Mouse (Mus musculus) limb, embryonic 13.5 days (tissue): Measurements from ENCODE around the gene Zyg11a. TPM values are rescaled to one million over a fixed set of nuclear protein-coding genes. Genes with fewer than 3 reads are reported as not detected.
A peak's percentile ranks its signal among the peaks of the same experiment; 100 is the strongest.
"Not testable (repeated sequence)": the region's sequence is repeated elsewhere in the genome, so short reads cannot be mapped to it uniquely, and the experiment has no call there.

Experiments
- ATAC-seq: fragments of 200-750 bp; cut with Nextera tagmentation; 2 replicates; pipeline ENCODE4 v1.8.0; 2017; ENCODE audit warnings: low read depth, moderate number of reproducible peaks, moderate TSS enrichment; ENCODE audit not compliant: low FRiP score
- H3K27ac ChIP-seq: fragments of 300-500 bp; sonication (generic); 2 replicates; pipeline ENCODE4 v1.5.1; 2015; ENCODE audit warnings: inconsistent platforms, mild to moderate bottlenecking, moderate library complexity
- H3K27me3 ChIP-seq: fragments of 300-500 bp; sonication (generic); 2 replicates; pipeline ENCODE4 v1.6.1; 2015; ENCODE audit warnings: mild to moderate bottlenecking, inconsistent platforms
- H3K36me3 ChIP-seq: fragments of 300-500 bp; sonication (generic); 2 replicates; pipeline ENCODE4 v1.6.1; 2015; ENCODE audit warnings: inconsistent platforms, mild to moderate bottlenecking, moderate library complexity
- H3K4me1 ChIP-seq: fragments of 300-500 bp; sonication (generic); 2 replicates; pipeline ENCODE4 v1.6.1; 2015; ENCODE audit warnings: inconsistent platforms
- H3K4me2 ChIP-seq: fragments of 300-500 bp; sonication (generic); replicated peaks from 2 replicates; pipeline ENCODE4 v1.6.1; 2015; ENCODE audit warnings: inconsistent platforms, mild to moderate bottlenecking, moderate library complexity
- H3K4me3 ChIP-seq: fragments of 300-500 bp; sonication (generic); 2 replicates; pipeline ENCODE4 v1.5.1; 2015; ENCODE audit warnings: moderate library complexity, mild to moderate bottlenecking, inconsistent platforms
- H3K9ac ChIP-seq: fragments of 300-500 bp; sonication (generic); 2 replicates; pipeline ENCODE4 v1.6.1; 2015; ENCODE audit warnings: mild to moderate bottlenecking, inconsistent platforms
- H3K9me3 ChIP-seq: fragments of 300-500 bp; sonication (generic); 2 replicates; pipeline ENCODE4 v1.6.1; 2016; ENCODE audit warnings: inconsistent platforms
- WGBS: fragments of 180-500 bp; shearing (Covaris S2); methylation state at CpG from one replicate; pipeline ENCODE4 v1.1.7; 2015; 5-methylcytosine and 5-hydroxymethylcytosine counted together
- polyA plus RNA-seq: library from polyadenylated mRNA; unstranded; fragments of >200 nt; fragmentation: Nextera tagmentation; extraction: Ambion mirVana; gene quantifications from 2 replicates; pipeline ENCODE4 v1.2.1, GENCODE M21; 2015

The Zyg11a gene
- polyA plus RNA-seq, 1 experiment from 2014 or later, result 0.18 TPM

DNA sequence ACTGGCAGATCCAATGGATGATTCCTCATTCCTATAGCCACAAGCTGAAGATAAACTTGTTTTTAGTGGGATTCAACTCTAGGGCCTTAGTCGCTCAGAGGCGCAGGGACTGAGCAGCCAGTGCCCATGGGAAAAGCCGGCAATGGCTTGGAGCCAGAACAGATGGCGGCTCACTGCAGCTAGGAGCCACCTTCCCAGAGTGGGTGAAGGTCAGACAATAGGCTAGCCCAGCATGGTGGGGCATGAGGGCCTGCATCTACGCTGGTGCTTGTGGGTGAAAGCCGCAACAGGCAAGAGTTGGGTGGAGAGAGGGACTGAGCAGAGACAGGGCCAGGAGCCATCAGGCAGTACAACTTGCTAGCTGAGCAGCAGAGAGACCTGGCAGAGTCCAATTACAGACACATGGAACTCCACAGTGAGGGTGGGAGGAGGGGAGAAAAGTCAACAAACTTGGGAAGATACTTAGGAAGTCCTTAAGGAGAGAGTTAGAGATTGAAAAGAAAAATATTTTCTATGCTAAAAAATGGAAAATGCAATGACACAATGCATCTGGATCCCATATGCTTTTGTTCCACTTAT, 21.5 kb downstream of the Zyg11a start:
- no peaks in the 10 kb centered on the region for H3K27me3 ChIP-seq
- H3K9ac ChIP-seq, result no peak overlapping the region
- H3K4me1 ChIP-seq, result peaks cover 5% of the 10 kb centered on the region
- 68% methylated on average over 6 of the region's 6 CpGs for WGBS
- H3K36me3 ChIP-seq, result no peaks in the 10 kb centered on the region
- H3K4me3 ChIP-seq, result no peak overlapping the region
- H3K4me2 ChIP-seq, result no peak overlapping the region
- no peaks in the 10 kb centered on the region for H3K9me3 ChIP-seq
- no peak overlapping the region for H3K27ac ChIP-seq
- no peak for ATAC-seq

DNA sequence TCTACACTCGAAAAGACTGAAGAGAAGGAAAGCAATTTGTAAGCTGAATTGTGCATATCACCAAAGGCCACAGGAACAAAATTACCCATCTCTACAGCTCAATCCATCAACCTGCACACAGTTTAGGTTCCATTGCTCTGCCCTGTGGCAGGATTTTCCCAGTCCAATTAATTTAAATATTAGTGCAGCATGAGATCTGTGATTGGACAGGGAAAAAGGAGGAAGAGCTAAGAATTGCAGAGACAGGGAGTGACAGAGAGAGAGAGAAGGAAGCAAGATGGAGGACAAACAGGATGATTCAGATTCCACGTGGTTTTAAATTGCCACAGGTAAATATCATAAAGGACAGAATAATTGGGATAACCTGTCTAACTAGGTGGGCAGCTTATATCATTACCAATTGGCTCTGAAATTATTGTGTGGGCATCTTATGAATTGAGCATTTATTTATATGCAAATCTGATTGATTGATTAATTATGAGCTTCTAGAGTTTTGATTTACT, 25.0 kb downstream of the Zyg11a start:
- Histone ChIP-seq H3K4me2 (no peak overlapping the region), H3K27ac (no peak overlapping the region), H3K9ac (no peak overlapping the region), H3K9me3 (no peaks in the 10 kb centered on the region), H3K36me3 (no peaks in the 10 kb centered on the region), H3K4me1 (peaks cover 5% of the 10 kb centered on the region), H3K27me3 (no peaks in the 10 kb centered on the region), H3K4me3 (no peak overlapping the region)
- 70% methylated on average over 2 of the region's 2 CpGs for WGBS
- no peak for ATAC-seq

DNA sequence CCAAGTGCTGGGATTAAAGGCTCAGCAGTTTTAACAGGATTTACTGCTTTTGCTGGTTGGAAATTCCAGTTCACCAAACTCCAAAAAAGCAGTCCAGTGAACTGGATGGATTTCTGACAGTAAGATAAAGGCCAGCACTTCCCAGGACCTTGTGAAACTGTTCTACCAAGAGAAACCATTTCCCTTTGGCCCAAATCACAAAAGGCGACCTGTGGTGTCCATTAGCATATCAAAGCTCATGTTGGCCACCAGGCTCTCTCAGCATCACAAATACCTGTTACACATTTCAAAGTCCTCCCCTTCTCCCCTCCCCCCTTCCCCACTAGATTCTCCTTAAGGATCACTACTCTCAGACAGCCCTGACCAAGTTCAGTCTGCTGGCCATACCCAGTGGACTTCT, 35.6 kb downstream of the Zyg11a start:
- no peaks in the 10 kb centered on the region for H3K4me1 ChIP-seq
- no peak overlapping the region for H3K4me3 ChIP-seq
- ATAC-seq, result no peak
- H3K27ac ChIP-seq, result no peak overlapping the region
- no peaks in the 10 kb centered on the region for H3K27me3 ChIP-seq
- no peaks in the 10 kb centered on the region for H3K9me3 ChIP-seq
- peaks cover 21% of the 10 kb centered on the region for H3K36me3 ChIP-seq
- no peak overlapping the region for H3K4me2 ChIP-seq
- no peak overlapping the region for H3K9ac ChIP-seq
- 48% methylated on average over 1 of the region's 1 CpGs for WGBS

DNA sequence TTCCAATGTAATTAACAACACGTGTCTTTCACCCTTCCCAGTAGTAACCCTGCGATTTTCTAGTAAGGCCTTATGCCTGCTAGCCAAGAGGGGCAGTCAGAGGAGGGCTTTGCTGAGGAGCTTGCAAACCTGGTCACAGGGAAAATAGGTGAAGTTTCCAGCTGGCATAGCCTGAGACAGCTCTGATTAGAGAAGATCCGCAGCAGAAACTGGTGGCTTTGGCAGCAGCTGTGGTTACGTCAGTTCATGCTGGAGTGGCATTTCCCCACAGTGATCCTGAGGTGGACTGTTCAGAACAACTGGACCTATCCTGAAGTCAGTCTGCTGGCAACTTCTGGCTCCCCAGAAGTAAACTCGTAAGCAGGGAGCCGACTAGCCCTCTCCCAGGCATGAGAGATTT, 49.8 kb downstream of the Zyg11a start:
- Histone ChIP-seq H3K27ac (no peak overlapping the region), H3K9me3 (no peaks in the 10 kb centered on the region), H3K27me3 (no peaks in the 10 kb centered on the region), H3K4me1 (peaks cover 4% of the 10 kb centered on the region; the same call in 1 of the 2 replicates), H3K4me3 (no peak overlapping the region), H3K4me2 (no peak overlapping the region), H3K9ac (no peak overlapping the region), H3K36me3 (peaks cover 17% of the 10 kb centered on the region)
- ATAC-seq, result no peak
- 66% methylated on average over 6 of the region's 6 CpGs for WGBS

DNA sequence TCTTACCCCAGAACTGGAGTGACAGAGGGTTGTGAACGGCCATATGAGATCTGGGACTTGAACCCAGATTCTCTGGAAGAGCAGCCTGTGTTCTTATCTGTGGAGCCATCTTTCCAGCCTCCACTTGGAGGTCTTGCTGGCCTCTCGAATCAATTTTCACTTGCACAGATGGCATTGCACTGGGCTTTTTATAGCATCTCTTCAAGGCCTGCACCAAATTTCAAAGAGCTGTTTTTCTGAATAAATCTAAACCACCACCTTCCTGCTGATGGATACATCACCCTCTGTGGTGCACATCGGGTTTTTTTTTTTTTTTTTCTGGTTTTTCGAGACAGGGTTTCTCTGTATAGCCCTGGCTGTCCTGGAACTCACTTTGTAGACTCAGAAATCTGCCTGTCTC, 51.0 kb downstream of the Zyg11a start:
- Histone ChIP-seq H3K27ac (no peak overlapping the region), H3K9me3 (no peaks in the 10 kb centered on the region), H3K36me3 (peaks cover 13% of the 10 kb centered on the region), H3K4me1 (peaks cover 4% of the 10 kb centered on the region; the same call in 1 of the 2 replicates), H3K9ac (no peak overlapping the region), H3K4me3 (no peak overlapping the region), H3K4me2 (no peak overlapping the region), H3K27me3 (no peaks in the 10 kb centered on the region)
- WGBS, result 80% methylated on average over 4 of the region's 4 CpGs
- ATAC-seq, result no peak

DNA sequence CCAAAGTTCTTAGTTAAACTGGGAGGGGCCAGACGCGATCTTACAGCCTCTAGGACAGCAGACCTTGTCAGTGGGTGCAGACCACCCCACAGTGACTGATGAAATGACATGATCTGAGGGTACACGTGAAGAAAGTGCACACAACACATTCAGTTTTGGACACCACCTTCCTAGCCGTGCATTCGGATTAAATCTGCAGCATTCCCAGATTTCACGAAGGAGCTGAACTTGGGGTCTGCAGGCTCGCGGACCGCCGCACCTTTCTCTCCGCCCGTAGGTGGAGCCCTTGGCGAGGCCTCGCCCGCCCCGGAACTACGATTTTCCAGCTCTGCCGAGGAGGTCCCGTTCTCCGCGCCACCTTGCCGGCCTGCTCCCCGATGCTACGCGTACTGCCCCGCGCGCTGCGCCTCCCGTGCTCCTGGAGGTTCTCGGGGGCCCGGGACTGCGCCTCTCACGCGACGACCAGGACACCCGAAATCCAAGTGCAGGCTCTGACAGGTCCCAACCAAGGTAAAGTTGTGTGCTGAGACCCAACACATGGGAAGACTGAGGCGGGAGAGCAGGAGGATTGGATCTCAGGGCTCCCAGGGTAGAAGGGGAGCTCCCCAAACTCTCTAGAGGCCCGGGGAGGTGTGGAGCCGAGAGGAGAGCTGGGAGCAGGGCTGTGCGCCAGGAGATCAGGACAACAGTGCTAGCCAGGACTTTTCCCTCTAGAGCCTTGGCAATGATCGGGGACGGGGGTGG, 52.5 kb downstream of the Zyg11a start, which contains the start of gene Echdc2:
Gene Echdc2 (plus strand): TSS at position 286 of the 744 bp plus-strand sequence.
- ATAC-seq, result peak; percentile 64; the same call in 1 of the 2 replicates
- no peak within 1 kb of the TSS for H3K27ac ChIP-seq
- peaks cover 7% of the 10 kb centered on the region; the same call in 1 of the 2 replicates for H3K36me3 ChIP-seq
- H3K4me1 ChIP-seq, result peaks cover 4% of the 10 kb centered on the region; the same call in 1 of the 2 replicates
- WGBS, result under 1% methylated on average over 43 of the region's 43 CpGs
- peak within 1 kb of the TSS; percentile 84 for H3K4me2 ChIP-seq
- H3K27me3 ChIP-seq, result no peaks in the 10 kb centered on the region
- H3K9me3 ChIP-seq, result no peaks in the 10 kb centered on the region
- peak within 1 kb of the TSS; percentile 60 for H3K4me3 ChIP-seq
- peak within 1 kb of the TSS; percentile 76 for H3K9ac ChIP-seq

DNA sequence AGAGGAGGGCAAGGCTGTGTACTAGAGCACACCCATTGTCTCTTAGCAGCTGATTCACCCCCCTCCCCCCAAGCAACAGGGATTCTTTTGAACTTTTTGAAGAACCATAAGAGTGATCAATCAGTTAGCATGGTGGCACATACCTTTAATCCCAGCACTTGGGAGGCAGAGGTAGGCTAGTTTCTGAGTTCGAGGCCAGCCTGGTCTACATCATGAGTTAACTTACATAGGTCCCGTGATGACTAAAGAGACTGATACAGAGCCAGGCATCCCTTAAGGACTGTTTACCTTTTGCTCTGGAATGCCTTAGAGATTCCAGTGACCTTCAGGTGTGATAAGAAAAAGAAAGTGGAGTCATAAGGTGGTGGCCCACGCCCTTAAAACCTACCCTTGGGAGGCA, 54.6 kb downstream of the Zyg11a start:
- Histone ChIP-seq H3K36me3 (no peaks in the 10 kb centered on the region), H3K4me1 (peaks cover 4% of the 10 kb centered on the region; the same call in 1 of the 2 replicates), H3K4me2 (no peak overlapping the region), H3K27me3 (no peaks in the 10 kb centered on the region), H3K9ac (no peak overlapping the region), H3K4me3 (no peak overlapping the region), H3K9me3 (no peaks in the 10 kb centered on the region), H3K27ac (no peak overlapping the region)
- WGBS, result 85% methylated on average over 3 of the region's 3 CpGs
- ATAC-seq, result no peak

DNA sequence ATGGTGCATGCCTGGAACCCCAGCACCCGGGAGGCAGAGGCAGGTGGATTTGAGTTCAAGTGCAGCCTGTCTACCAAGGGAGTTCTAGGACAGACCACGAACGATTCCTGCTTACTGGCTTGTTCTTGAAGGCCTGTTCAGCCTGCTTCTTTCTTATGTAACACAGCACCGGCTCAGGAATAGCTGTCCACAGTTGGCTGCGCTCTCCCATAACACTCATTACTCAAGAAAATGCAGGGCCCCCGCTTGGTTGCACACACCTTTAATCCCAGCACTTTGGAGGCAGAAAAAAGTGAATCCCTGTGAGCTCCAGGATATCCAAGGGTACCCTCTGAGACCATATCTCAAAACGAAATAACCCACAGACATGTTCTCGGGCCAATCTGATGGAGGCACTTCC, 55.9 kb downstream of the Zyg11a start:
- WGBS, result 92% methylated on average over 8 of the region's 8 CpGs
- Histone ChIP-seq H3K9ac (no peak overlapping the region), H3K4me1 (peaks cover 4% of the 10 kb centered on the region; the same call in 1 of the 2 replicates), H3K9me3 (no peaks in the 10 kb centered on the region), H3K4me3 (no peak overlapping the region), H3K27ac (no peak overlapping the region), H3K36me3 (no peaks in the 10 kb centered on the region), H3K27me3 (no peaks in the 10 kb centered on the region), H3K4me2 (no peak overlapping the region)
- ATAC-seq, result no peak

DNA sequence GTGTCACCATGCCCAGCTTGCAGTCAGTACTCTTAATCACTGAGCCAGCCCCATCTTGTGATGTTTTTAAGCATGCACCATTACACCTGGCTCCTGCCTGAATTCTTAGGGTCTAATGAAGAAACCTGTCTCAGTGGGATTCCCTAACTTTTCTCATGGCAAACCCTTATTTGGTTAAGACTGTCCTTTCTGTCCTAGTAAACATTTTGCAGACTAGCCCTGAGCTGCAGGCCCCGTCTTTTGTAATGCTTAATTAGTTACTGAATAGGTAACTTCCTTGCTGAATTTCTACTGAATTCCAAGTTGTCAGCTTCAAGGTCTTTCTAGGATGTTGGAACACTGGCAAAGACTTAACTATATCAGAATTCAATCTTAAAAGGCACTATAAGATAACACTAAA, 62.7 kb downstream of the Zyg11a start:
- H3K4me2 ChIP-seq, H3K4me1 ChIP-seq, H3K9ac ChIP-seq, ATAC-seq, H3K27ac ChIP-seq, H3K4me3 ChIP-seq, H3K27me3 ChIP-seq, H3K36me3 ChIP-seq: not testable (repeated sequence)
- WGBS, result 74% methylated on average over 1 of the region's 1 CpGs
- peaks cover 14% of the 10 kb centered on the region for H3K9me3 ChIP-seq

DNA sequence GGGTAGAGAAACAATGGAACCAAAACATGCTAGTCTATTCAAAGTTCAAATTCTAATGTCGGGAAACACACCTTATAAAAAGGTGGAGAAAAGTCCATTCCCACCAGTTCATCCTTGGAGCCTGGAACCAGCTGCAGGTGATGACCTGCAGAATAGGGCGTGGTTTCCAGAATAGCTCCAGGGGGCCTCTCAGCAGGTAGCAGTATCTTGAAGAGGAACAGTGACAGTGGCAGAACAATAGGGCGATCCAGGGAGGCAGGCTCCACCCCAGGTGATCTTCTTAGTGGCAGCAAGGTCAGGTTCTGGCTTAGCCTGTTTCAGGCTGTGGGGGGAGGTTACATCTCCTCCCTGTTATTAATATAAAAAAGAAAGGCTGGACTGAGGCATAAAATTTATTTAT, 72.3 kb downstream of the Zyg11a start:
- H3K4me3 ChIP-seq, H3K4me1 ChIP-seq, H3K9me3 ChIP-seq, H3K36me3 ChIP-seq, H3K9ac ChIP-seq, ATAC-seq, H3K27me3 ChIP-seq, H3K27ac ChIP-seq, H3K4me2 ChIP-seq: not testable (repeated sequence)
- WGBS, result 37% methylated on average over 3 of the region's 3 CpGs

DNA sequence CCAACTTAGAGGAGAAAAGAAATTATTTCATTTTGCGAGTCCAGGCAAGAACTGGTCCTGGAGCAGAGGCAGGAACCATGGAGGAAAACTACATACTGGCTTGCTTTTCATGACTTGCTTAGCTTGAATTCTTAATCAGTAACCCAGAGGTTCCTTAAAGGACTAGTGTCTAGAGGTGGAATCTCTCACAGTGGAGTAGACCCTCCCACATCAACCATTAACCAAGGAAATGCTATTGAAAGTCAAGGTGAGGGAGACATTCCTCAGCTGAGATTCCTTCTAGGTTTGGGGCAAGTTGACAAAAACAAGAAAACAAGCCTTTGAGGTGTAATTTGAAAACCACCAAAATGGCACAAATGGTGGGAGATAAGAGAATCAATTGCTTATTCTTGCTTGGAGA, 73.0 kb downstream of the Zyg11a start, which contains the start of gene Scp2:
Gene Scp2 (minus strand): TSS at position 119 of the 400 bp plus-strand sequence.
- Histone ChIP-seq H3K9ac (no peak within 1 kb of the TSS), H3K27me3 (no peaks in the 10 kb centered on the region), H3K4me1 (no peaks in the 10 kb centered on the region), H3K36me3 (no peaks in the 10 kb centered on the region), H3K4me3 (no peak within 1 kb of the TSS), H3K9me3 (0 out of 2 replicates have a peak, but pooled peaks cover 4% of the 10 kb centered on the region), H3K4me2 (no peak within 1 kb of the TSS), H3K27ac (no peak within 1 kb of the TSS)
- ATAC-seq, result no peak
- 67% methylated on average over 1 of the region's 1 CpGs for WGBS

DNA sequence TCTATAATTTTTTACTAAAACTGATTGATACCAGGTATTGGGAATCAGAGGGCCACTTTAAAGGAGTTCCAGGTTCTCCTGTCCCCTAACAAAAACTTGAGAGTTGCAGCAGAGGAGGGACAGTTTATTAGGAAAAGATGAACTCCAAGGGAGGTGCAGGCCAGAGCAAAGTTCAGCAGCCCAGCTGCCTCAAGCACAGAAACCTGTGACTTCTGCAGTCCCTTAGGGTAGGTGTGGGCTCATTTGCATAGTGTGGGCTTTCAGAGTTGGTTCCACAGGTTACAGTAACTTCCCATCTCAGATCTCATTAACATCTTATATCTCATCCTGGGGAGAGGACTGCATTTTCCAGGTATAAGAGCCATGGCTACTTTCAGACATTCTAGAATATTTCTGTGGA, 74.1 kb downstream of the Zyg11a start:
- no peak for ATAC-seq
- H3K36me3 ChIP-seq, result no peaks in the 10 kb centered on the region

More for the DNA sequence above, 74.1 kb downstream of the Zyg11a start:
- Histone ChIP-seq H3K4me1 (no peaks in the 10 kb centered on the region), H3K4me3 (no peak overlapping the region), H3K4me2 (no peak overlapping the region), H3K27me3 (no peaks in the 10 kb centered on the region), H3K9ac (no peak overlapping the region), H3K27ac (no peak overlapping the region), H3K9me3 (0 out of 2 replicates have a peak, but pooled peaks cover 4% of the 10 kb centered on the region)
